Mouse (Mus musculus) embryo, embryonic 10.5 days (tissue): ENCODE measurements around the gene Rer1.
"Not testable (repeated sequence)": the region's sequence is repeated elsewhere in the genome, so short reads cannot be mapped to it uniquely, and the experiment has no call there.

ENCODE experiments used
- DNase-seq: peaks from one replicate; pipeline ENCODE4 v3.0.0-alpha.2; 2015; ENCODE audit warnings: low spot score

Gene Rer1

DNA sequence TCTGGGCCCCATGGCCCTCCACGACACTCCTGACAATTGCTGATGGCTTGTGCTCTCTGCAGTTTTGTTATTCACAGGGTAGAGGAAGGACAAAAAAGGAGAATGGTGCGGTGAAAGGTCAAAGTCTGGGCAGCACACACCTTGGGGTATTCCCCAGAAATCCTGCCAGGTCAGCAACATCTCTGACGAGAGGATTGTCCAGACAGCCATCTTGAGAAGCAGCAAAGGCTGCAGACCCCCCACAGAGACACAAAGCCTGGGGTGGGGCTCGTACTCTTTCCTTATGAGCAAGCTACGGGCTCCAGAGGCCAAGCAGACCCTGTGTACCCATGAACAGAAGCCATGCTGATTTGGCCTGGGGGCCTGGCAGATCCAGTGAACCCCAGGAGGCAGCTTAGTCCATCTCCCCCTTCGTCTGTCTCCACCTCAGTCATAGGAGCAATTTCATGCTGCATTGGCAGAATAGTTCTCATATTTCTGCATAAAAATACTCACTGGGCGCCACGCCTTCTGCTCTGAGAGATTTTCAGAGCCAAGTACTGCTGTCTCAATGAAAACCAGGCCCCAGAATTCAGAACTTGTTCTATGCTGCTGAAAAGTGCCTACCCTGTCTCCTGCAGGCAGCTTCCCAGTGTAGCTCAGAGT is 27.7 kb upstream of the Rer1 start:
- no peak for DNase-seq

DNA sequence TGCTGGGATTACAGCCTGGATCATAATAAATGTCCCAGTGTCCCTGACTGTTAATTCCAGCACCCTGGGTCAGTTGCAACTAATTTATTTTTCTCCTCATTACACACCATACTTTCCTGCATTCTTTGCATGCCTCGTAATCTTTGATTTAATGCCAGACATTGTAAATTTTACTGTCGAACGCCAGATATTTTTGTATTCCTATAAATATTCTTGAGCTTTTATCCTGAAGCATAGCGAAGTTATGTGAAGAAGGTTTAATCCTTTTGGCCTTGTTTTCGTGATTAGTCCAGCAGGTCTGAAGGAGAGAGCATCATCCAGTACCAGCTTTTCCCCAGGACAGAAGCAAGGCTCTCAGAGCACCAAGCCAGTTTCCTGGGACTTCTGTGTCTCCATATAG is 23.3 kb upstream of the Rer1 start:
- no peak for DNase-seq

DNA sequence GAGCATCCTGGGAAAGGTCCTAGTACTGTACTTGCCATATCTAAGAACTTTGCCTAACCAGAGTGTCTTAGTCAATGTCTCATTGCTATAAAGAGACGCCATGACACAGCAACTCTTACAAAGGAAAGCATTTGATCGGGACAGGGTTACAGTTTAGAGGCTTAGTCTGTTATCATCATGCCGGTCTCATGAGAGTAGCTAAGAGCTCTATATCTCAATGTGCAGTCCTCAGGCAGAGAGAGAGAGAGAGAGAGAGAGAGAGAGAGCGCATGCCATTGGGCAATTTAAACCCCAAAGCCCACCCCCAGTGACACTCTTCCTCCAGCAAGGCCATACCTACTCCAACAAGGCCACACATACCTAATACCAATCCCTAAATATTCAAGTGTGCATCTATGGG is 21.7 kb upstream of the Rer1 start:
- no peak for DNase-seq

DNA sequence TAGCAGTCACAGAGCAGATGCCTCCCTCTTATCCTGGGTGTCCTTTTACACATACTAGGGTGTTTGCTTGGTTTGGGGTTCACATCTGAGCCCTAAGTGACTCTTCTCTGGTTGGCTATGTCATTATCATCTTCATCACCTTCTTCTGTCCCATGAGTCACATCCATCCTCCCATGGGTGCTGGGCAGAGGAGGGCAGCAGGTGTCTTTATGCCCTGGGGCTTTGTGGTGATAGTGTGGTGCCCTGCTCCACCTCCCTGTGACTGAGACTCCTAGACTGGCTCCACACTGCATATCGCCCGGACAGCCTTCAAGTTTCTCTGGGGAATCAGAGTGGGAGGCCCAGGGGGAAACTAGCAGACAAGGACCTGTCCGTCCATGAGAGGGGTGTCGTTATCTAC is 12.4 kb upstream of the Rer1 start:
- no peak for DNase-seq

DNA sequence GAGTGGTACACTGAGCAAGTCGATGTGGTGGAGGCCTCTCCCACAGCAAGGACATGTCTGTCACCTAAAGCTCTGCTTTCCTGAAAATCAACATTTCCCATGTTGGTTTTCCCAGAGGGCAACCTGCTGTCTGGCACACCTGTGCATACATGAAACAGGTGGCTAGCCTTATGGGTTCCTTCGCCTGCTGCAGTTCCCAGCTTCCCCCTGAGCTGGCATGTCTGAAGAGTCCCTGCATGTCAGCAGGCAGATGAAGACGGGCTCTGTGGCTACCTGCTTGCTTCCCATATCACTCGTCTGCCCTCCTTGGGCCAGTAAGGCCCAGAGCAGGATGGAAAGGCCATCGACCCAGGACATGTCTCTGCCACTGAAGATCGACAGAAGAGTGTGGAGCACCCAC is 11.3 kb upstream of the Rer1 start:
- DNase-seq: no peak

DNA sequence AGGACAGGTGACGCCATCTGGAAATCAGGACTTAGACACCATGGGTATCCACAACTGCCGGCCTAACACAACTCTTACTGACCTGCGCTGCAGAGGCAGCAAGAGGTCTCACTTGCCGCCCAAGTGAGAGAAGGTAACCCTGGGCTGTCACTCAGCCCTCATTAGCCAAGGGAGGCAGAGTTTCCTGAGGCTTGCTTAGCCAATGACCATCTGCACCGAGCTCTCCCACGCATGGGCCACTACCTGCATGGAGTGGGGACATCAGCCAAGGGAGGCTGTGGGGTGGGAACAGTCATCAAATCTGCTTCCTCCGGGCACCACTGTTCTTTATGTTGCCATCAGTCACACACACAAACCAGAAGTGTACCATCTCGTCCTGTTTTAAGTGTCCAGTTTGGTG is 9.8 kb upstream of the Rer1 start:
- DNase-seq: no peak

DNA sequence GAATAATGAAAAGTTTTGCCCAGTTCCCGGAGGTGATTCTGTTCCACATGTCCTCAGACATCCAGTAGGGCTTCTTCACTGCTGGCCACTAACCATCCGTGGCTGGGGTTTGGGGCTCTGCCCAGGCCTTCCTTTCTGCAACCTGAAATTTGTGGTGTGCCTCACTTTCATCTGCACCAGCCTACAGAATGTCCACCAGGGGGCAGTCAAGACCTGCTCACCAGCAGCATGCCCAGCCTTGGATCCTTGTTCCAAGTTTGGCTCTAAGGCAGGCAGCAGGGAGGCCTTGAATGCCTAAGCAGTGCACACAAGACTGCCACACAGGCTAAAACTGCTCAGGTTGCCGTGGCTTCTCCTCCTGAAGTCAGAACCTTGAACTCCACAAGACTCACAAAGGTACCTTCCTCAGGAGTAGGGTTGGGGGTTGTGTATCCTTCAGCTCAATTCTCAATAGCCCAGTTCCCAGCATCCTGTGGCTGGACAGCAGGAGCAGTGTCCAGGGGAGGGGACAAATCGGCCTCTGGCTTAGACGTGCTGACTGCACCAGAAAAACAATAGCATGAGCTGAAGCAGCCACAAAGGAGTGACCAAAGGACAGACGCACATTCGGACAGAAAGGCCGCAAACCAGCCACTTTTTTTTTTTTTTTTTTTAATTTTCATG is 9.2 kb upstream of the Rer1 start:
- DNase-seq: peak; percentile 93

DNA sequence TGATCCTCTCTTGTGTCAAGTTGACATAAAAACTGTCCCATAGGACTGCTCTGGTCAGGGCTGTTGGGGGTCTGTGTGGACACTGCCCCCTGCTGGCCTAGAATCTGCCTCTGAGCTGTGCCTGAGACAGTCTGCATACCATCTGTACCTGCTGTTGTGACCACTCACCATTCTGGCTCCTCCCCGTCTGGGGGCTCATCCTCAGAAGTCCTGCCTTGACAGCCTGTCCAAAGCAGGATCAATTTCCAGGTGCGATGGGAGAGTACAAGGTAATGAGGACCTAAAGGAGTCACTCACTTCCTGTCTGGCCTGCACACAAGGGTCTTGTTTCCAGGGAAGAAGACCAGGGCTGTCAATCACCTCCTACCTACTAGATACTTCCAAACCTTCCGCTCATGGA is 8.4 kb upstream of the Rer1 start:
- peak; percentile 72 for DNase-seq

DNA sequence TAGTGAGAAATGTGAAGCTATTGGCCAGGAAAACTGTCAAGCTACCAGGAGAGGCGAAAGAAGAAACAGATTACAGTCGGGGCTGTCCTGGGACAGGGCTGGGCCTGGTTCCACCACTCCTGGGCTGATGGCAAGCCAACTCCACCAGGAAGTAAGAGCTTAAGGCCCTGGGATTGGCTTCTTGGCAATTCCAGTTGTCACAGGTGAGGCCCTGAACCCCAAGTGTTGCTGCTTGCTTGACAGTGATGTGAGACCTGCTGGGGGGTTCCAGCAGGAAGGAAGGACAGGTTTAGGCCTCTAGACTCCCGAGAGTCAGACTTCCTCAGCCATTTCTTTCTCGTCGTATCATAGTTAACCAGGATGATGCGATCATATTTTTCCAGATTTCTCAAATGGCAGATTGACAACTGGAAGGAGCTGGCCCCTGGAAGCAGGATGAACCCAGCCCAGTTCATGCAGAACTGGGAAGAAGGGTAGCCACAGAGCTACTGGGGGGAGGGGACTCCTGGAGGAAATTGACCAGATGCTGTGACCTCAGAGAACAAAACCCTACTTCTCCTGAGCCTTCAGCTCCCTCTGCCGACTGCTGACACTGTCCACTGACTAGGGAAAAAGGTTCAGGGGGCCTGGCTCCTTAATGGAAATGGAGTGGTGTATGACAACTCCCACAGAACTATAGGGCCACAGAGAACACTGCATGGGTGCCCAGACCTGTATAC is 7.4 kb upstream of the Rer1 start:
- DNase-seq: no peak

DNA sequence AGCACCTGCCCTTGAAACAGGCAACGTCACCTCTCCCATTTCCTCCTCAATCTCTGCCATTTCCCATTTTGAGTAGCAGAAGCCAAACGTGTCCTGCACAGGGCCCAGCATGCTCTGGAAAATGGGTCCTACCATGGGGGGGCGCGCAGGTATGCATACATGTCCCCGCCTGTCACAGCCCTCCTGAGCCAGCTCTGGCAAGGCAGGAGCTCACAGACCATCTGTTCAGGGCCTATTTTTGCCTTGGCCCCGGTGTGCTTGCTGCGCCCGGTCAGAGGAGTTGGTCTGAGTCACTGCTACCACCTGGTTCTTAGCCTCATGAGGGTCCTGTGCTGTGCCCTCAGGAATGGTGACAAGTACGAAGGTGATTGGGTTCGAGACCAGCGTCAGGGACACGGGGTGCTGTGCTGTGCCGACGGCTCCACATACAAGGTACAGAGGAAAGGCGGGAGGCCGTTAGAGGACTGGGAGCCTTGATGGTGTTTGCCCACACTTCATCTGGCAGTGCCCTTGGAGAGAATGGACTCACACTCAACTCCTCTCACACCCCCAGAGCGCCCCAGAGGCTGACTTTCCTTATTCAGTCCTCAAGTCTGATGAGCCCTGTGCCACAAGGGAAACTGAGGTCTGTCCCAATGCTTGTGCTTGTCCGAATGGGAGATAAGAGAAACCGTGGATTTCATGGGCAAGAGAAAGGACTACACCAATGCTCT is 6.7 kb upstream of the Rer1 start:
- DNase-seq: no peak

DNA sequence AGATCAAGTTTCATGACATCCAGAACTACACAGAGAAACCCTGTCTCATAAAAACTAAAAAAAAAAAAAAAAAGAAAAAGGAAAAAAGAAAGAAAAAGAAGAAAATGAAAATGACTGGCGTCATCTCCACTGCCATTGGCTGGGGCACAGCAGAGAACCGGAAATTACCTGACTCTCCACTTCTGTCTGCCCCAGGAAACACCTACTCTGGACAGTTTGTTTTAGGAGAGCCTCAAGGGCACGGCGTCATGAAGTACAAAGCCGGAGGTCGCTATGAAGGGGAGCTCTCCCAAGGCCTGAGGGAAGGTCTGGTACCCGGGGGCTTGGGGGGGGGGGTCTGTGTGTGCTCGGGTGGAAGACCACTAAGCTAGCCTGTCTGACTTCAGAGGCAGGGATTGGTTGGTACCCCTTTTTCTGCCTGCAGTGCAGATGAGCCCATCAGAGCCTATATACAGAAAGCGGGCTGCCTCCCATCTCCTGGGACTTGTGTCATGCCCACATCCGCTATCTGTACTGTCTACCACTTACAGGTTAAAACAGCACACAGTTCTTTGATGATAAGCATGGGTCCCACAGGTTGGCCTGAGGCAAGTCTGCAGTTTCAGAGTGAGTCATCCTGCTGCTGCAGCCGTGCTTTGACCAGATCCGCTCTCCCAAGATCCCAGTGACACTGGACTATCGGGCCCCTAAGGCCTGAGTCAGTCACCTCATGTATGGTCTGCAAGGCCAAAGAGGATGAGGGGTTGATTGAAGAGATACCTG is 4.7 kb upstream of the Rer1 start:
- no peak for DNase-seq

DNA sequence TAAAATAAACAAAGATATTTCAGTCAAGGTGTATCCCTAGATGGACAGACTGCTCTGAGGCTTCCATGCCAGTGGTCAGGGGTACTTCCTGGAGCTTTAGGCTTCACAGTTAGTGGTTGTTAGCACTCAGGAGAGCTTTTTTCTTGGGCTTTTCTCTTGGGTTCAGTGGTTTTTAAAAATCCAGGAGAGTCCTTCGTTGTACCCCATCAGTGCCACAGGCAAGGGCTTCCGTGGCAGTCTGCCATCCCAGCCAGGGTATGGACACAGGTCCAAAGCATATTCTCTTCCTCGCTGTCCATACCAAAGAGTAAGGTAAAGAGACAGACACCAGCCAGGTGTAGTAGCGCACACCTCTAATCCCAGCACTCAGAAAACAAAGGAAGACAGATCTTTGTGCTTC is 4.0 kb upstream of the Rer1 start:
- no peak for DNase-seq

DNA sequence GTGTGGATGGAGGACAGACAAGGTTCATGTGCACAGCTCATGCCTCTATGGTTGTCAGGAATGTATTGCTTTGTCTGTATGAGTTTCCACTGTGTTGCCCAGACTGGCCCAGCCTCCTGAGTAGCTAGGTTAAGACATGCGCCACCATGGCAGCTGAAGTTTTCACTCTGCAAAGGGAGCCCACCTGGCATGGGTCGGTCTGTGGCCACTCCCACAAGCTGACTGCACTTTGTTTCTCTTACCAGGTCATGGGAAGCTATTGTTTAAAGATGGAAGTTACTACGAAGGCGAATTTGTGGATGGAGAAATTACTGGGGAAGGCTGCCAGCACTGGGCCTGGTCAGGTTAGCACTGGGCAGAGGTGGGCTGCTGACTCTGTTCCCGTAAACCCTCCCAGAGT is 3.1 kb upstream of the Rer1 start:
- DNase-seq: no peak

DNA sequence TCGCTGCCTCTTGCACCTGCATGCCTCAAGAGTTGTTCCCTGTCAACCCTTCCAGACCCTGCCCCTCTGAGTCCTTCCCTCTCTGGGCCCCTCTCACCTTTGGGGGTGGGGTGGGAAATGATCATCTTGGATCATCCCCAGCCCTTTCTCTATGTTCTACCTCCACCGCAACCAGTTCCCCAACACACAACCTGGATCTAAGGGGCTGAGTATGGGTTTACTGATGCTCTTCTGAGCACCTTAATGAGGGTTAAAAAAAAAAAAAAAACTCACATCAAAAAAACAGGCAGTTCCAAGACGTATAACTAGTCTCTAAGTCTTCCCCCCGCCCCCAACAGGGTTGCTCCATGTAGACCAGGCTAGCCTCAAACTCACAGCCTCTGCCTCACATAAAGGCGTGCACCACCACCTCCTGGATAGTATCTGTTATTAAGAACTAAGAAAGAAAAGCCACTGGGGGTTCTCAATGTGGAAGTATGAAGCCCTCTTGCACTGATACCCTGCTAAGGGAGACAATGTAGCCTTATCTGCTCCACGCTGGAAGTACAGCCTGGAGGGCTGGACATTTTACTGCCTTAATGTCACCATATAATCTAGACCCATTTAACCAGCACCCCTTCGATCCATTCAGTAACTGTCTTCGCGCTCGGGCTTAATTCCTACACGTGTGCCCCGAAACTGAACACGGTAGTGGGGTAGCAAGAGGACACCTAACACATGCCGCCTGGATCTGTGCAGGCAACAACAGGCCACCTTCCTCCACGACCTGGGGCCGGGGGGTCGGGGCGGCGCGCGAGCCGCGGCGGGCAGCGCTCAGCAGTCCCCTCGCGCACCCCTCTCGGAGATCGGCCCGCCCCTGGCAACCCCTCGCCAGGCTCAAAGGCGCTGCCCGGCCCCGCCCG is 725 bp downstream of the Rer1 start:
- DNase-seq: peak; percentile 32

DNA sequence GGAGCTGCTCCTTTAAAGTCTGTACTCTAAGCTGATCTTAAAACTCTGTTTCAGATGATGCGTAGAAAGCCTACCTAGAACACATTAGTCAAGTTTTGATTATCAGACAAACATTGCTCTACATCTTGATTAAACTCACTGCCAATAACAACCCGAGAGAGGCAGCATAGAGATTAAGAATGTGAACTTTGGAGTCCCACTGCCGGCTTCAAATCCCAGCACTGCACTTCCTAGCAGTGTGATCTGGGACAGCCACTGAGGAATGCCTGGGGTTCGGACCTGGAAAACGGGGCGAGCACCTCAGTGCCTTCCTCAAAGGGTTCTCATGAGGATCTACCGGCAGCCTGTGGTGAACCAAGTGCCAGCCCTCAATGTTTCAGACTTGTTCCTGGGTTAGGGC is 1.8 kb downstream of the Rer1 start:
- no peak for DNase-seq

DNA sequence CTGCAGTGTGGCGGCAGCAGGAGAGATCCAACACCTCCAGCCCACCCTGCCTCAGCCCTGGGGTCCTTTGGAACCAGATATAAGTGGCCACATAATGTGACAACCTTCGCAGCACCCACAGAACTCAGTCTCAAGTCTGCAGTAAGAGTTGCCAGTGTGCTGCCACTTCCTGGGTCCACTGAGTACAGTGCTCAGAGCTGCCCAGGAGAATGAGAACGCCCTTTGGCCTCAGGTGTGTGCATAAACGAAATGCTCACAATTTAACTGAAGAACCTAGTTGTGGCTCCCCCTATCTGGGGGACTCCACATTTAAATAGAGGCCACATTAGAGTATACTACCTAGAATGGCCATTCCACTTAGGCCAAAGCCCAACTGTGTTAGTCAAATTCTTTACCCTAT is 2.6 kb downstream of the Rer1 start:
- no peak for DNase-seq

DNA sequence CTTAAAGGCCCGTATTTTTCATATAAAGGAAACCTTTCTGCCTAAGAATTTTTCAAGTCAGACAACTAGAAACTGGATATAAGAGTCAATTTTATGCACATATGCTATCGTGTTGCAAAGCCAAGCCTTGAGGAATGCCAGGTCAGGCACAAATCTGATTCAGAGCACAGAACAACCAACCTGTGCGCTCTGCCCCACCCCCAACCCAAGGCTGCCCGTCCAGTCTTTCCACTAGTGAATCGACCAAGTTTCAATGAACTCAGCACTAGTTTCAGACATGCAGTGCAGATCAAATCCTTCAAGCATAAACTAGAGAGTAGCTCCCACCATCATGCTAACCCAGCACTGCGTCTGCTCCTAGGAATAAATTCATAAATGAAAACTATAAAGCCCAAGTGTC is 6.5 kb downstream of the Rer1 start:
- no peak for DNase-seq

DNA sequence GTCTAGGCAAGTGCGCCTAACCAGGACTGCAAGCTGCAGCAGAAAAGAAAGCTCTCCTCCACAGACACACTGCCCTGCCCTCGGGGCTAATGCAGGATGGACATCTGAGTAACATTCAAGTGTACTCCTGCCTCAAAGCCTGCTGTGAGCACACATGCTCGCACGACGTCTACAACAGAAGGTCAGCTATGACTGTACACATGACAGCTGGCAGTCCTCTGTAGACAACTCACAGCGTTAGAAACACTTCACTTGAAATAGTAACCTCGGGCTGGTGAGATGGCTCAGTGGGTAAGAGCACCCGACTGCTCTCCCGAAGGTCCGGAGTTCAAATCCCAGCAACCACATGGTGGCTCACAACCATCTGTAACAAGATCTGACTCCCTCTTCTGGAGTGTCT is 7.4 kb downstream of the Rer1 start:
- not testable (repeated sequence) for DNase-seq

DNA sequence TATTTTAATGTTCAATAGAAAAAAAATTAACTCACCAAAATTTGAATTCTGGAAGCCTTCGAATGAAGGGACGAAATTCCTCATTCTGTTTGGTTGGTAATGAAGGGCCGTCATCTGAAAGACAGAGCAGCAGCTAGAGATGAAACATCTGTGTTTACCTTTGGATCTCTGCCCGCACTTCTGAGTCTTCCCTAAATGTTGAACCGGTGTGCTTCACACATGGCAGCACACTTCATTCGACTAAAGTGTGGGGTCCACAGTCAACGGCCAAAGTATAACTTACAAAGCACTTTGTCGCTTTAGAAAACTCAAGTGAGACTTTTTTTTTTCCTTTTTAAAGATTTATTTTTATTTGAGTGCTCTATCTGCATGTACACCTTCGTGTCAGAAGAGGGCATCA is 9.5 kb downstream of the Rer1 start:
- no peak for DNase-seq

DNA sequence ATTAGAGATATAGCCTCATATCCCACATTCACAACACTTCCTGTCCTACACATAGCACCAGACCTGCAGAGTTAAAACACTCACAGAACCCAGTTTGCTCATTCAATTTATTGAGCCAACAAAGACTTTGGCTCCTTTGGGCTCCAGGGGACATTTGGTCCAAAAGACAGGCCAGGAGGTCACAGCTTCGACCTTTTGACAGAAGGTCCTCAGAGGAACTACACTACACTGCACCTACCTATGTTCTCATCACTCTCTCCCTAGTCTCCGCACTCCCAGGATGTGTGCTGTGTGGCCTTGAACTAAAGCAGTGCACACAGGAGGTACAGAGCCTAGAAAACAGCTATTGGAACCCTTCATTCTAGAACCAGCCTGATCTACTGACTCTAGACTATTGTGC is 10.4 kb downstream of the Rer1 start:
- no peak for DNase-seq

DNA sequence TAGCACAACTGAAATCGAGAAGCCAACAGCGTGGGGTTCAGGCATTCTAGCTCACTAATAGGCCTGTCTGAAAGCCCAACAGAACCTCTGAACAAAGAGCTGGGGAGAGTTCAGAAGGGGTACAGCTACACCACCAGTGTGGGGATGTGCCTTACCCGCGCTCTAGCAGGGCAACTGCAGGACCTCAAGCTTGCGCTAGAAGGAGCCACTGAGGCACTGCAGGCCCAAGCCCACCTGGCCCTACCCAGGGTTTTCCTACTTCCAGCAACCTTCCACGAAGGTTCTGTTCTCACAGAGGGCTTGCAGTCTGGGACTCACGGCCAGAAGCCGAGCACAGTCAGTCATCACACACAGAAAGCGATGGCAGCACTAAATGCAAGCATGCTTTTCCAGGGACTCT is 11.0 kb downstream of the Rer1 start:
- no peak for DNase-seq
